Mouse (Mus musculus) small intestine, adult 2 months (tissue): ENCODE data around the gene Ubqln4.

Experiments used
- CTCF ChIP-seq: fragments of 200-500 bp; IDR thresholded peaks from 2 replicates; pipeline ENCODE4 v1.5.1; 2012; ENCODE audit warnings: low read depth, mild to moderate bottlenecking, control low read depth, inconsistent platforms, low read length, moderate library complexity, mixed read lengths; ENCODE audit not compliant: insufficient replicate concordance, insufficient read length; ENCODE audit errors: extremely low read depth
- POLR2A ChIP-seq: fragments of 200-500 bp; IDR thresholded peaks from 2 replicates; pipeline ENCODE4 v1.6.1; 2012; ENCODE audit warnings: low read depth, mild to moderate bottlenecking, control low read depth, inconsistent platforms, low read length, moderate library complexity

DNA sequence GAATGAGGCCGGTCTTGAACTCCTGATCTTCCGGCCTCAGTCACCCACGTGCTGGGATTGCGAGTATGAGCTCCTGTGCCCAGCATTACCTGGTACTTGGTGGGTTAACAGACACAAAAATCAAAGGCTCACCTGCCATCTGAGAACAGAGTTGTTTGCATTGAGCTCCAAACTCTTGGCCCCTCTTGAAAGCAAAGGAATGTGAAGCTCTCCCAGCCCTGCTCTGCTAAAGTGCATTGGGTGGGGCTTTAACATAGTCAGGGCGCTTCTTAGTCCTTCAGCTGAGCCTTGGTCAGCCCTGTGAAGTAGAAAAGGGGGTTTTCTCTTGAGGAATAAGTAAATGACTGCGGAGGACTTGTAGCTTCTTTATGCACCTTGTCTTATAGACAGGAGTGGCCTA is 32.2 kb downstream of the Ubqln4 start:
- TF ChIP-seq POLR2A = no peak
- TF ChIP-seq CTCF = no peak
